Mouse (Mus musculus) kidney, adult 2 months (tissue): ENCODE measurements around the gene Figla.

Experiments
- CTCF ChIP-seq: fragments of 200-500 bp; conservative IDR thresholded peaks from 2 replicates; pipeline ENCODE4 v1.5.1; 2011; ENCODE audit warnings: low read depth, mild to moderate bottlenecking, control low read depth, low read length, moderate library complexity, mixed read lengths; ENCODE audit not compliant: insufficient read depth, insufficient read length
- POLR2A ChIP-seq: fragments of 200-500 bp; IDR thresholded peaks from one replicate; pipeline ENCODE4 v1.6.1; 2011; ENCODE audit warnings: low read depth, low read length, control low read depth

- TF ChIP-seq POLR2A, result no peak
- no peak for TF ChIP-seq CTCF
These were observed 43.3 kb downstream of the Figla start for GRCm38 (mm10) chr6:86059151-86059853.
